Mouse (Mus musculus): ENCODE data around the gene Fbxw9. TPM values are rescaled to one million over a fixed set of nuclear protein-coding genes. Genes with fewer than 3 reads are reported as not detected.

Fbxw9 gene
- polyA plus RNA-seq, 1 experiment from 2014 or later = 20.4 TPM

DNA sequence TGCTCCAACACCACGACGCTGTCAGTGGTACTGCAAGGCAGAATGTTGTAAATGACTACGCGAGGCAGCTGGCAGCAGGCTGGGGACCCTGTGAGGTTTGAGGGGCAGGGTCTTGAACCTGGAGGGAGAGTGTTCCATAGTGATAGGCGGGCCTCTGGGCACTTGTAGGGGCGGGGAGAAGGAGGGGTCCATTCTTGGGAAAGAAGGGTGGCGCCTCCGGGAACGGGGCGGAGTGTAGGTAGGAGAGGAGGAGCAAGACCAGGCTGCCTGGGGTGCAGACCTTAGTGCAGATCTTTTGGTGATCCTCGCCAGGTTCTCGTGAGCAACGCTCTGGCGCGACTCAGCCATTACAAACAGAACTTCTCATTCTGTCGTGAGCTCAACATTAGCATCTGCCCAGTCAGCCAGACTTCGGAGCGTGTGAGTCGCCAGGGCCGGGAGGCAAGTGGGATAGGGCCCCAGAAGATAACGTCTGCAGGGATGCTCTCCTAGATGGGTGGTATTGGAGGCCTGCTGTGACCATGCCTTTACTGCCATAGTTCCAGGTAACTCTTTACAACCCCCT, 31.8 kb downstream of the Fbxw9 start:
- H3K4me1 ChIP-seq (ENCODE audit: control insufficient read depth, insufficient read depth, low read length) = no peaks in the 10 kb centered on the region
- DNase-seq (ENCODE audit: low spot score) = no peak
- H3K4me3 ChIP-seq (ENCODE audit: low read depth, low read length) = no peak overlapping the region
- H3K27ac ChIP-seq (replicated peaks; ENCODE audit: low read depth, low read length) = no peak overlapping the region
- WGBS = 31% methylated on average over 21 of the region's 21 CpGs
- H3K9me3 ChIP-seq (replicated peaks; ENCODE audit: control insufficient read depth, low read length) = no peaks in the 10 kb centered on the region
- no peak overlapping the region for H3K9ac ChIP-seq (replicated peaks; ENCODE audit: low read length)
- no peak for ATAC-seq (replicated peaks; ENCODE audit: insufficient number of reproducible peaks, low FRiP score, low TSS enrichment, low read depth)
- no peak overlapping the region for H3K4me2 ChIP-seq (ENCODE audit: low read depth, low read length)
- no peaks in the 10 kb centered on the region for H3K27me3 ChIP-seq (ENCODE audit: control insufficient read depth, insufficient read depth, low read length)
- peaks cover 2% of the 10 kb centered on the region; the same call in 1 of the 2 replicates for H3K36me3 ChIP-seq (replicated peaks; ENCODE audit: control insufficient read depth, insufficient read depth, low read depth, low read length)

DNA sequence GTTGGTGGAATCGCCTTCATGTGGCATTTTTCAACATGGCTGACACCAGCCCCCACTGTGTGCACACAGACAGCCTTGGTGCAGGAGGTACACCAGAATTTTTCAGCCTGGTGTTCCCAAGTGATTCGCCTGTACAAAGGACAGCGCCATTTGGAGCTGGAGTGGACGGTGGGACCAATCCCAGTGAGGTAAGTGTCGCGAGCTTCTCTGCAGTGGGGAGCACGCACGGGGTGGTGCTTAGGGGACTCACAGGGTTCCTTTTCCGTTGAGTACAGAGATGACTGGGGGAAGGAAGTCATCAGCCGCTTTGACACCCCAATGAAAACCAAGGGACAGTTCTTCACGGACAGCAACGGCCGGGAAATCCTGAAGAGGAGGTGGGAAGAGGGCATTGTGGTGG, 35.2 kb downstream of the Fbxw9 start:
- H3K27ac ChIP-seq (replicated peaks; ENCODE audit: low read depth, low read length) = no peak overlapping the region
- no peaks in the 10 kb centered on the region; the same call in 1 of the 2 replicates for H3K36me3 ChIP-seq (replicated peaks; ENCODE audit: control insufficient read depth, insufficient read depth, low read depth, low read length)
- no peaks in the 10 kb centered on the region for H3K9me3 ChIP-seq (replicated peaks; ENCODE audit: control insufficient read depth, low read length)
- no peak overlapping the region for H3K4me3 ChIP-seq (ENCODE audit: low read depth, low read length)
- ATAC-seq (replicated peaks; ENCODE audit: insufficient number of reproducible peaks, low FRiP score, low TSS enrichment, low read depth) (no peak), DNase-seq (ENCODE audit: low spot score) (no peak)
- H3K27me3 ChIP-seq (ENCODE audit: control insufficient read depth, insufficient read depth, low read length) = no peaks in the 10 kb centered on the region
- WGBS = 91% methylated on average over 13 of the region's 13 CpGs
- H3K9ac ChIP-seq (replicated peaks; ENCODE audit: low read length) = no peak overlapping the region
- H3K4me2 ChIP-seq (ENCODE audit: low read depth, low read length) = no peak overlapping the region
- no peaks in the 10 kb centered on the region for H3K4me1 ChIP-seq (ENCODE audit: control insufficient read depth, insufficient read depth, low read length)

DNA sequence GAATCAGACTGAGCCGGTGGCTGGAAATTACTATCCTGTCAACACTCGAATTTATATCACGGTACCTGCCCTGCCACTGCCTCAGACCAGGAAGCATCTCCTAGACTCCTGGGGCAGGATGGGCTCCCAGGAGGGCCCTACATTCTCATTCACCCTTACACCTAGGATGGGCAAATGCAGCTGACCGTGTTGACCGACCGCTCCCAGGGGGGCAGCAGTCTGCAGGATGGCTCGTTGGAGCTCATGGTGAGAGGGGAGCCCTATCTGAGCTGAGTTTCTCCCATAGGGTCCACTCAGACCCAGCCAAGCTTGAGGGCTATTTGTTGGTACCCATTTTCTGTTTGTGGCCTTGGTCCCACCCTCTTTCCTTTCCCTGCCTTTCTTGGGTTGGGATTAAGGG, 35.7 kb downstream of the Fbxw9 start:
- WGBS = 94% methylated on average over 7 of the region's 7 CpGs
- Histone ChIP-seq H3K4me3 (ENCODE audit: low read depth, low read length) (no peak overlapping the region), H3K27me3 (ENCODE audit: control insufficient read depth, insufficient read depth, low read length) (no peaks in the 10 kb centered on the region), H3K9ac (replicated peaks; ENCODE audit: low read length) (no peak overlapping the region), H3K36me3 (replicated peaks; ENCODE audit: control insufficient read depth, insufficient read depth, low read depth, low read length) (no peaks in the 10 kb centered on the region; the same call in 1 of the 2 replicates), H3K9me3 (replicated peaks; ENCODE audit: control insufficient read depth, low read length) (no peaks in the 10 kb centered on the region), H3K27ac (replicated peaks; ENCODE audit: low read depth, low read length) (no peak overlapping the region), H3K4me1 (ENCODE audit: control insufficient read depth, insufficient read depth, low read length) (no peaks in the 10 kb centered on the region), H3K4me2 (ENCODE audit: low read depth, low read length) (no peak overlapping the region)
- DNase-seq (ENCODE audit: low spot score) = no peak
- ATAC-seq (replicated peaks; ENCODE audit: insufficient number of reproducible peaks, low FRiP score, low TSS enrichment, low read depth) = no peak

DNA sequence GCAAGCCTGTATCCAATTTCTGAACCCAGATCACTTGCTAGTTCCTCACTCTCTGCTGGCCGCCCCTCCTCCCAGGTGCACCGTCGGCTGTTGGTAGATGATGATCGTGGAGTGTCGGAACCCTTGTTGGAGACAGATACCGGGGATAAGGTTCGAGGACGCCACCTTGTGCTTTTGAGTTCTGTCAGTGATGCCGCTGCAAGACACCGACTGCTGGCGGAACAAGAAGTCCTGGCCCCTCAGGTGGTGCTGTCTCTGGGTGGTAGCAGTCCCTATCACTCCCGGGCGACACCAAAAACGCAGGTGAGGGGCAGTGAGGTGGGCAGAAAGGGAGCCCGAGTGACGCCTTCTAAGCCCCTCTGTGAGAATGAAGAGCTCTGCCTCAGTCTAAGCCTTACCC, 36.3 kb downstream of the Fbxw9 start:
- WGBS = 91% methylated on average over 16 of the region's 16 CpGs
- no peaks in the 10 kb centered on the region for H3K4me1 ChIP-seq (ENCODE audit: control insufficient read depth, insufficient read depth, low read length)
- no peaks in the 10 kb centered on the region for H3K27me3 ChIP-seq (ENCODE audit: control insufficient read depth, insufficient read depth, low read length)
- no peaks in the 10 kb centered on the region for H3K9me3 ChIP-seq (replicated peaks; ENCODE audit: control insufficient read depth, low read length)
- H3K27ac ChIP-seq (replicated peaks; ENCODE audit: low read depth, low read length) = no peak overlapping the region
- H3K36me3 ChIP-seq (replicated peaks; ENCODE audit: control insufficient read depth, insufficient read depth, low read depth, low read length) = no peaks in the 10 kb centered on the region; the same call in 1 of the 2 replicates
- ATAC-seq (replicated peaks; ENCODE audit: insufficient number of reproducible peaks, low FRiP score, low TSS enrichment, low read depth) (no peak), DNase-seq (ENCODE audit: low spot score) (no peak)
- H3K4me2 ChIP-seq (ENCODE audit: low read depth, low read length) = no peak overlapping the region
- H3K9ac ChIP-seq (replicated peaks; ENCODE audit: low read length) = no peak overlapping the region
- H3K4me3 ChIP-seq (ENCODE audit: low read depth, low read length) = no peak overlapping the region

DNA sequence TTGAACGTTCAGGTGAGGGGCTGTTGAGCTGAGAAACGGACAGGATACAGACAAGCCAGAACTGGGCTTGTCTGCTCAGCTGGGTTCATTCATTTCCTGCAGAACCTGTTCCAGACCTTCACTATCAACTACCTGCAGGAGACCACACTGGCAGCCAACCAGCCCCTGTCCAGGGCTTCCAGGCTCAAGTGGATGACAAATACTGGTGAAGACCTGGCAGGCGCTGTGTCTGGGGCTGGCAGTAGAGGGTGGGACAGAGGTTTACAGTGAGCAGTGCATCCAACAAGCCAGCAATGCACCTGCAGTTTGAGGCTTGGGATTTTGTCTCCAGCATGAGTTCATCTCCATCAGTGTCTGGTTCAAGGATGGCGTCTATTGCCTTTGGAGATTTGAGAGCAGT, 37.0 kb downstream of the Fbxw9 start:
- no peak overlapping the region for H3K4me3 ChIP-seq (ENCODE audit: low read depth, low read length)
- no peaks in the 10 kb centered on the region for H3K4me1 ChIP-seq (ENCODE audit: control insufficient read depth, insufficient read depth, low read length)
- no peak for ATAC-seq (replicated peaks; ENCODE audit: insufficient number of reproducible peaks, low FRiP score, low TSS enrichment, low read depth)
- no peak overlapping the region for H3K4me2 ChIP-seq (ENCODE audit: low read depth, low read length)
- no peaks in the 10 kb centered on the region; the same call in 1 of the 2 replicates for H3K36me3 ChIP-seq (replicated peaks; ENCODE audit: control insufficient read depth, insufficient read depth, low read depth, low read length)
- WGBS = 84% methylated on average over 4 of the region's 4 CpGs
- H3K27me3 ChIP-seq (ENCODE audit: control insufficient read depth, insufficient read depth, low read length) = no peaks in the 10 kb centered on the region
- no peak for DNase-seq (ENCODE audit: low spot score)
- H3K9ac ChIP-seq (replicated peaks; ENCODE audit: low read length) = no peak overlapping the region
- H3K27ac ChIP-seq (replicated peaks; ENCODE audit: low read depth, low read length) = no peak overlapping the region
- H3K9me3 ChIP-seq (replicated peaks; ENCODE audit: control insufficient read depth, low read length) = no peaks in the 10 kb centered on the region

DNA sequence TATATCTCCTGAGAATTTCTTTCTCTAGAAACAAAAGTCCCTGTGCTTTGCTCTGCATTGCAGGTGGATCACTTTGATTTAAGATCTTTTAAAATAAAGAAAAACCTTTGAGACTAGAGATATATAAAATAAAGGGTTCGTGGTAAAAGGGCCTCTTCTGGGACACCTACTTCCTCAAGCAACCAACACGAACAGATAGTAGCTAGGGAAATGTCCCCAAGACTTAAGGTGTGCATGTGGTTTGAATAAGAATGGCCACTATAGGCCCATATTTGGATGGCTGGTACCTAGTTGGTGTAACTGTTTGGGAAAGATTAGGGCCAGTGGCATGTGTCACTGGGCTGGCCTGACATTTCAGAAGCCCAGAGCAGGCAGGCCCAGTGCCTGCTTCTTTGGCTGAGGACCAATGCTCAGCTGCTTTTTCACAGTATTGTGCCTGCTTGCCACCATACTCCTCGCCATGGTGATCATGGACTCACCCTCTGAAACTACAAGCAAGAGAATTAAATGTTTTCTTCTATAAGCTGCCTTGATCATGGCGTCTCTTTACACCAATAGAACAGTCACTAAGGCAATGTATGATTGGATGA, 40.3 kb downstream of the Fbxw9 start:
- DNase-seq (ENCODE audit: low spot score) (no peak), ATAC-seq (replicated peaks; ENCODE audit: insufficient number of reproducible peaks, low FRiP score, low TSS enrichment, low read depth) (no peak)
- Histone ChIP-seq H3K36me3 (replicated peaks; ENCODE audit: control insufficient read depth, insufficient read depth, low read depth, low read length) (no peaks in the 10 kb centered on the region; the same call in 1 of the 2 replicates), H3K27me3 (ENCODE audit: control insufficient read depth, insufficient read depth, low read length) (no peaks in the 10 kb centered on the region), H3K4me3 (ENCODE audit: low read depth, low read length) (no peak overlapping the region), H3K27ac (replicated peaks; ENCODE audit: low read depth, low read length) (no peak overlapping the region), H3K9ac (replicated peaks; ENCODE audit: low read length) (no peak overlapping the region), H3K4me2 (ENCODE audit: low read depth, low read length) (no peak overlapping the region), H3K9me3 (replicated peaks; ENCODE audit: control insufficient read depth, low read length) (no peaks in the 10 kb centered on the region), H3K4me1 (ENCODE audit: control insufficient read depth, insufficient read depth, low read length) (no peaks in the 10 kb centered on the region)
- WGBS = 84% methylated on average over 4 of the region's 4 CpGs

DNA sequence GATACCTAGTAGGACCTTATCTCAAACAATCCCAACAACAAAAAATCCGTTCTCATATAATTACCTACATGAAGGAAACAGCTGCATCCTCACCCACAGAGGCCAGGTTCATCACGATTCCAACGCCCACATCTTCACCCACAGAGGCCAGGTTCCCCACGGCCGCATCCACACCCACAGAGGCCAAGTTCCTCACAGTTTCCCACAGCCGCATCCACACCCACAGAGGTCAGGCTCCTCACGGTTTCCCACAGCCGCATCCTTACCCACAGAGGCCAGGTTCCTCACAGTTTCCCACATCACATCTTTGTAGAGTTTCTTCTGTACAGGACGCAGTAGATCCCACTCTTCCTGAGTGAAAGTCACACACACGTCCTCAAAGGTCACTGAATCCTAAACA, 53.4 kb downstream of the Fbxw9 start:
- no peak overlapping the region for H3K4me3 ChIP-seq (ENCODE audit: low read depth, low read length)
- no peaks in the 10 kb centered on the region for H3K9me3 ChIP-seq (replicated peaks; ENCODE audit: control insufficient read depth, low read length)
- H3K36me3 ChIP-seq (replicated peaks; ENCODE audit: control insufficient read depth, insufficient read depth, low read depth, low read length) = peaks cover 6% of the 10 kb centered on the region; the same call in 1 of the 2 replicates
- DNase-seq (ENCODE audit: low spot score) (no peak), ATAC-seq (replicated peaks; ENCODE audit: insufficient number of reproducible peaks, low FRiP score, low TSS enrichment, low read depth) (no peak)
- no peak overlapping the region for H3K9ac ChIP-seq (replicated peaks; ENCODE audit: low read length)
- H3K27ac ChIP-seq (replicated peaks; ENCODE audit: low read depth, low read length) = no peak overlapping the region
- H3K27me3 ChIP-seq (ENCODE audit: control insufficient read depth, insufficient read depth, low read length) = no peaks in the 10 kb centered on the region
- H3K4me2 ChIP-seq (ENCODE audit: low read depth, low read length) = no peak overlapping the region
- H3K4me1 ChIP-seq (ENCODE audit: control insufficient read depth, insufficient read depth, low read length) = no peaks in the 10 kb centered on the region
- WGBS = 94% methylated on average over 10 of the region's 10 CpGs

DNA sequence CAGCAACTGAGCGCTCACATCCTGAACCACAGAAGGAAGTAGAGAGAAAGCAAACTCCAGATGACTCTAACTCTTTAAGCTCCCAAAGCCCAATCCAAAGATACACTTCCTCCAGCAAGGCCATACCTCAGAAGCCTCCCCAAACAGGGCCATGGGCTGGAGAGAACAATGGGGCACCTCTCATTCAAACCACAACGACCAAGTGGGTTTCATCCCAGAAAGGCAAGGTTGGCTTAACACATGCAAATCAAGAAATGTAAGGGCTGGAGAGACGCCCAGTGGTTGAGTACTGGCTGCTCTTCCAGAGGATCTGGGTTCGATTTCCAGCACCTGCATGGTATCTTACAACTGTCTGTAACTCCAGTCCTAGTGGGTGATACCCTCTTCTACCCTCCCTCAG, 55.6 kb downstream of the Fbxw9 start:
- Histone ChIP-seq H3K9ac (replicated peaks; ENCODE audit: low read length) (no peak overlapping the region), H3K4me2 (ENCODE audit: low read depth, low read length) (no peak overlapping the region), H3K36me3 (replicated peaks; ENCODE audit: control insufficient read depth, insufficient read depth, low read depth, low read length) (no peaks in the 10 kb centered on the region; the same call in 1 of the 2 replicates), H3K27me3 (ENCODE audit: control insufficient read depth, insufficient read depth, low read length) (no peaks in the 10 kb centered on the region), H3K9me3 (replicated peaks; ENCODE audit: control insufficient read depth, low read length) (no peaks in the 10 kb centered on the region), H3K27ac (replicated peaks; ENCODE audit: low read depth, low read length) (no peak overlapping the region), H3K4me1 (ENCODE audit: control insufficient read depth, insufficient read depth, low read length) (no peaks in the 10 kb centered on the region), H3K4me3 (ENCODE audit: low read depth, low read length) (no peak overlapping the region)
- WGBS = 74% methylated on average over 4 of the region's 4 CpGs
- no peak for DNase-seq (ENCODE audit: low spot score)
- ATAC-seq (replicated peaks; ENCODE audit: insufficient number of reproducible peaks, low FRiP score, low TSS enrichment, low read depth) = no peak
